Mouse (Mus musculus): Measurements from ENCODE around the gene Wnt10b.

Gene Wnt10b

GRCm38 (mm10) chr15:98727443-98728321 lies 50.3 kb downstream of the Wnt10b start, which contains the start of gene Fkbp11:
TSS of gene Fkbp11 (minus strand) at chr15:98728198.
- peak; percentile 21 for DNase-seq

- DNase-seq, result no peak
These were observed 51.2 kb downstream of the Wnt10b start for GRCm38 (mm10) chr15:98726746-98727145.

DNA sequence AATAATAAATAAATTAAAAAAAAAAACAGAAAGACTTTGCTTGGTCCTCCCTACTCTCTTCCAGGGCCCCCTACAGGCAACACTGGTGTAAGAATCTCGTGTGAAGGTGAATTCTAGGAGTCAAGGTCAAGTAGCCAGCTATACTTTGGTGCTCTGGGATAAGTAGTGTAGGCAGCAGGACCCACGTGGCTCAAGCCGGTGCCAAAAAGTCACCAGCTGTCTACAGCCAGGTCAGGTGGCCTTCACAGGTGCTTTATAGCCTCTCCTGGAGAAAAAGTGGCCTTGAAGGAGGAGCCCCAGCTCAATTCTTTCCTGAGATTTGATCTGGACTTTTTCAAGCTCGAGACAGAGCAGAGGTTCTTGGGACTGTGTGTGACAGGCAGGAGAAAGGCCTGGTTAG lies 51.9 kb downstream of the Wnt10b start:
- no peak for DNase-seq

- DNase-seq, result no peak
These were observed 53.5 kb downstream of the Wnt10b start for GRCm38 (mm10) chr15:98724441-98724840.

GRCm38 (mm10) chr15:98722854-98723253 lies 55.1 kb downstream of the Wnt10b start:
- DNase-seq, result no peak

DNA sequence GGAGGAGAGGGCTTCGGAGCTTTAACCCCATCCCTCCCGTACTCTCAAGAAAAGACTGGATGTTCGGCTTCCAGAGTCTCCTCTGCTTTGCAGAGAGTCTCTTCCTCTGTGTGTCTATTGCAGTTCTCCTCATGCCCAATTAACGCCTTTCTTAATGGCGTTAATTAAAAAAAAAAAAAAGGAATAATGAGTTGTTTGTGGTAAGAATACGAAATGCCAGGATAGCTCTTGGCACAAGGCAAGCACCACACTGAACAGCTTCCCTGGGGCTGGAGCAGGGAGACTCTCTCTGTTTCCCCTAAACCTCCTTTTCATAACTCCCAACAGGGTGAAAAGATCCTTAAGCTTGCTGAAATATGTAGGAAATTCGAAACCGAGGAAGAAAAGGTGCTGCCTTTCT lies 55.8 kb downstream of the Wnt10b start:
- DNase-seq, result no peak

All from cerebellum, adult 8-10 months (tissue).